Mouse (Mus musculus) kidney, adult 11 months (tissue): Measurements from ENCODE around the gene Daam1.

Source experiments
- DNase-seq: peaks from one replicate; pipeline ENCODE4 v3.0.0; 2022

The Daam1 gene

DNA sequence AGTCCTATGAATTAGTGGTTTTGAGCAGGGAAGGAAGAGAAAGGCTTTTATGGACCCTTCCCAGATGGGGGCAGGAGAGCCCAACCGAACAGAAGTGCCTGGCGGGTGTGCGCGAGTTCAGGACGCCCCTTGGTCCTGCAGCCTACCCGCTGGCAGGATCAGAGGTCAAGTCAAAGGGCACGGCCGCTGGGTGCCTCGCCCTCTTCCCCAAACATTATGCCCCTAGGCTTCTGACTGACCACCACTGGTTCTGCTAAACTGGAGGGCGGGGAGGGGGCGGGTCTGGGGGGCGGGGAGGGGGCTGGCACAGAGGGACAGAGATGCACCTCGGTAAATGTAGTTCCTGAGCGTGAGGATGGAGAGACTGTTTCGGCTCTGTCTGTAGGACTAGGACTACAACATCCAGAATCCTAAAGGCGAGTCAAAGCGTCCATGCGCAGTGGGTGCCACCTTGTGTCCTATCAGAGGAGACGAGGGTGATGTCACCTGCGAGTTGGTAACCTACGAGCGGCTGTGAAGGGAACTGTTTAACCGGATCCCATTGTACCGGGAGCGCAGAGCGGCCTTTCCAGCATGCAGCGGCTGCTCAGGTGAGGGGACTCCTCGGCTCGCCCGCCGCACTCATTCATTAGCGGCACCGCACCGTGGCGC is at the start of gene Daam1:
Gene Daam1 (plus strand): TSS at position 472 of the 651 bp plus-strand sequence.
- peak; percentile 99 for DNase-seq

DNA sequence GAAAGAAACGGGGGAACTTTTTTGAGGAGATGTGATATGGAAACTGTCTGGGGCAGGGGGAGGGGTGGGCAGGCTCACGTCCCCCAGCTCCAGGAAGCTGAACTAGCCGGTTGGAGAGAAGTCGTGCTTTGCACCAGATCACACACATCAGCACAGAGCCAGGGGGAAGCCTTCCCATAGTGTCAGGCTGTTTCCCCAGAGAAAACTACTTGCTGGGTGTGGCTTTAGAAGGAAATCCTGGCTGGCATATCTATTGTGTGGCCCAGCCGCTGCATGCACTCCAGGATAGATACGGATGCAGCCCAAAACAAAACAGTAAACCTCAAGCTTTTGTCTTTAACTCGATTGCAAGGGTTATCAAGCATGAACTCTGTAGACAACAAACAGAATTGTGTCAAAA is 49.7 kb upstream of the Daam1 start:
- no peak for DNase-seq

DNA sequence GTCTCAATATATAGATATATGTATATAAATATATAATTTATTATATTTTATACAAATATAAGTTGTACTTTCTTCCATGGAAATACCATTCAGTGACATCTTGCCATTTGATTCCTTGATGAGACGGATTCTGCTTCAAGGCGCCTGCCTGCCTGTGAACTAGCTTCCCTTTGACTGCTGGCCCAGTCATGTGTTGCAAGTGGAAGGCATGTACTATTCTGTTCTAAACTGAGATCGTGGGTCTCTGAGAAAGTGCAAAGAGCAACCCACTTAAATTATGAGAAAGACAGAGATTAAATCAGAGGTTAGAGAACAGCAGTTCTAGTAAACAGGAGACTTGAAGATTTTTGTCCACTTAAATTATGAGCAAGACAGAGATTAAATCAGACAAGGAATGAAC is 46.9 kb upstream of the Daam1 start:
- no peak for DNase-seq

DNA sequence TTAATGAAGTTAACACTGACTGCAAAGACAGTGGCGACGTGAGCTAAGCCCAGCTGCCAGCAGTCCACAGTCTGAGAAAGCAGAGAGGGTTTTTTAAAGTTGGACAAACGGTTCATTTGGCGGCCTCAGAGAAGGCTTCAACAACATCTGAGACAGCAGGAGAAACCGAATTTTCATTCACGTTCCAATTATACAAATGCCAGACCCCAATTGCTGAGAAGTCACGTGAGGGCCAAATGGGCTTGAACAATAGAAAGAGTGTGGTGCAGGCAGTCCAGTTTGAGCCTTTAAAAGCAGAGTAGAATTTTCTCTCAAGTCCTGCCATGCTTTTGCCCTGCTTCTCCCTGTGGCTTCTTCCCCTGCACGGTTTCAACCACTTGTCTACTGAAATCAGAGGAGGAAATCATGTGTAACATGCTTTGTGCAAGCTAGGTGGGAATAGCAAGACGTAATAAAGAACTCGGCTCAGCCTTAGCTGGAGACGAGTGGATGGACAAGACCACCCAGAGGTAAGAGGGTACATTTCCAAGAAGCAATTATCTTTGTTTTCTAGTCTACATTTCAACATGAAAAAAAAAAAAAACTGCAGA is 46.1 kb upstream of the Daam1 start:
- DNase-seq: no peak

DNA sequence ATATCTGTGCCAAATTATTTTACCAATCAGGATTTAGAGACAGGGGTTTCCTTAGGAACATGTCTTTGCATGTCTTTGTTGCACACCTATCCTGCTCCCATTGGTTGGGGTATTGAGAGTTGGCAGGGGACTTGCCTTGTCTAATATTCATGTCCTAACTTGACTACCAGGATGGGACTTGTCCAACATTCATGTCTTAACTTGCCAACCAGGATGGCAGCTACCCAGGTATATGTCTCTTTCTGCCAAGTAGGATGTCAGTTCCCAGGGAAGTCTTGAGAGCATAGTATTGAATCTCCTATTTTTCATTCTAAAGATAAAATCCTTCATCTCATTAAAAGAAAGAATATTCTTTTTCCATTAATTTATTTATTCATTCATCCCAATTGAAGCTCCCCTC is 44.4 kb upstream of the Daam1 start:
- no peak for DNase-seq

DNA sequence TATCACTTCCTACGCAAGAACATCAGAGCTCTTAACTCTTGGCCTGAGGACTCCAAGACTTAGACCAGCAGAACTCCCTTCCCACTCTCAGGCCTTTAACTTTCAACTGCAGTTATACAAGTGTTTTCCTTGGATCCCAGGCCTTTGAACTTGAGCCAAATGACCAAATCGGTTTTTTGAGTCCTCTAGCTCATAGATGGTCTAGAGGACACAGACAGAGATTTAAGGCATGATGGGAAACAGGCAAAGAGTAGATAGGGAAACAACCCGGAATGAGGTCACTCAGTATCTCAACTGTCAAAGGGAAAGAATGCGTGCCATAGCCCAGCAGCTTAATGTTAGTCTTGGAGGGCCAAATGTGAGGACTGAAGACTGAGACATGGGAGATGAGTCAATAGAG is 42.1 kb upstream of the Daam1 start:
- DNase-seq: no peak

DNA sequence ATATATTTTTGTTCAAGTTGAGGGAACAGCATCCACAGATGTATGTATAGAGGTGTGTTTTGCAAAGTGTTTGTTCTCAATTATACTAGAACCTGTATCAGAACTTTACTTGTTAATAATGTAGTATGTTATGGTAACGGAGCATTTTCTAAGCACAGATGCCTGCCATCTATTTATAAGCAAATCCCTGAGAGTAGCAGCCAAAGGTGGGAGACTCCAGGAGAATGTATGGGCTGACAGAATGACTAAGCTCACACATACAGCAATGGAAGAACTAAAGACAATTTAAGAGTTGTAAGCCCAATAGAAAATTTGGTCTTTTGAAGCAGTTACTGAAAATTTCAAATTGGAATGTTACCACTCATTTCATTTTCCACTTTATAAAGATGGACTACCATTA is 40.3 kb upstream of the Daam1 start:
- no peak for DNase-seq

DNA sequence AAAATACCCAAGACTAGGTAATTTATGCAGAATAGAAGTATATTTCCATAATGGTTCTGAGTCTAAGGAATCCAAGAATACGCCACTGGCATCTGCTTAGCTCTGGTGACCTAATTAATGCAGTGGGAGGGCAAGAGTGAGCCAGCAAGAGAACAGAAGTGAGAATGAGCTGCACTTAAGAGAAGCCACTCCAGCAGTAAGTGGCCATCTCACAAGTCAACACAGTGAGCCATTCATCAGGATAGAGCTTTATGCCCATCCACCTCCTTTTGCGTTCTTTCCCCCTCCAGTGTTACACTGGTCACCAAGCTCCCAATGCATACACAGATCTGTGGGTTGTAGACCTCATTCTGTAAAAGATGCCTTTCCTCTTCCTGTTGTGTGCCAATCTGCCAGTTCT is 37.8 kb upstream of the Daam1 start:
- no peak for DNase-seq

DNA sequence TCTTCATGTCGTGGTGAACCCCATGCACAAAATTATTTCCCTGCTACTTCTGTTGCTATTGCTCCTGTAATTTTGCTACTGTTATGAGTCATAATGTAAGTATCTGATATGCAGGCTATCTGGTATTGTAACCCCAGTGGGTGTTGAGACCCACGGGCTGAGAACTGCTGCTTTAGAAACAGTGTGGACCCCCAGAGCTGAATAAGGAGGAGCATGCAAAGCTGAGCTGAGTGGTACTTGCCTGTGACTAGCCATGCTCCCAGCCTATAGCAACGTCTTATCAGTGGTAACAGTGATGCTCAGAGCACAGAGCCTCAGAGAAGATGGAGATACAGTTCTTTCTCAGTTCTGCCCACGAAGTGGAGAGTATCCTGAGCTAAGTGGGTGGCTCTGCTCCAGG is 35.3 kb upstream of the Daam1 start:
- no peak for DNase-seq

DNA sequence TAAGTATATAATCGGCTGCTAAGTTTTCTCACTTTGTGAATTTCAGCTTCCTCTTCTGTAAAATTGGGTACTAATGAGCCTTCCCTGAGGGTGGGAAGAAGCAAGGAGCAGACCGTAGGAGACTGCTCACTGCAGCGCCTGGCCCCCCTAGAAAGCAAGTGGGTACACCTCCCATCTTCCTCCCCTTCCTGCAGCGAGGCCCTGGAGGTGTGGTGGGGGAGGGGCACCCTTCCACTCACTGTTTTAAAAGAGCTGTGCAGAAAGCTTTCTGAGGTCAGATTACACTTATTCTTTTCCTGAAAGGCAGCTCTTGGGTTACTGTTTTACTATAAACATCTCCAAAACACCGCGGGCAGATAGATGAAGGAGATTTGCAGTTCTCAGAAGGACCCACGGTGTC is 34.4 kb upstream of the Daam1 start:
- DNase-seq: peak; percentile 23

DNA sequence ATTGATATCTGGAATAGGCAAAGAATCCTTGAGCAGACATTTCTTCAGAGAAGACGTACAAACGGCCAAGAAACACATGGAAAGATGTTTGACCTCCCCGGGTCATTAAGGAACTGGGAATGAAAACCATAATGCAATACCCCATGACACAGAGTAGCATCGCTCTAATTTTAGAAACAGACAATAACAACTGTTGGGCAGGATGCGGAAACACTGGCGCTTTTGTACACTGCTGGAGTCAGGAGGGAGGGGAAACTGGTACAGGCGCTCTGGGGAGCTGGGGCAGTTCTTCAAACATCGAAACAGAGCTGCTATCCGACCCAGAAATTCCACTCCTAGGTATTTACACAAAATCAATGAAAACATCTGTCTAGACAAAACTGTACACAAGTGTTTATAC is 23.6 kb upstream of the Daam1 start:
- DNase-seq: no peak

DNA sequence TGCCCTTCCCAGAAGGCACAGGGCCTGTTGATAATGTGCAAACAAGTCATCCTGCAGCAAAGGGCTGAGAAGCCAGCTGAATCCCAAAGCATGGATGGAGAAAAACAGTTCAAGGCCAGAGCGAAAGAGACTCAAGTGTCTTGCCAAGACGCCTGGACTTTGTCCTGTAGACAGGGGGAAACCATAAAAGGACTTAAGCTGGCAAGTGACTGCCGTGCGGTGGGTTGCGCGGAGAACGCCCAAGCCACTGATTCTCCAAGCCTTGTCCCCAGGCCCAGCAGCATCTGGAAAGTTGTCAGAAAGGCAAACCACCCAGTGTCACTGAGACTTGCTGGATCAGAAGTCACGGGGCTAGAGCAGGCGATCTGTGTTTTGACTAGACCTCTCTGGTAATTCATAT is 22.2 kb upstream of the Daam1 start:
- peak; percentile 43 for DNase-seq

DNA sequence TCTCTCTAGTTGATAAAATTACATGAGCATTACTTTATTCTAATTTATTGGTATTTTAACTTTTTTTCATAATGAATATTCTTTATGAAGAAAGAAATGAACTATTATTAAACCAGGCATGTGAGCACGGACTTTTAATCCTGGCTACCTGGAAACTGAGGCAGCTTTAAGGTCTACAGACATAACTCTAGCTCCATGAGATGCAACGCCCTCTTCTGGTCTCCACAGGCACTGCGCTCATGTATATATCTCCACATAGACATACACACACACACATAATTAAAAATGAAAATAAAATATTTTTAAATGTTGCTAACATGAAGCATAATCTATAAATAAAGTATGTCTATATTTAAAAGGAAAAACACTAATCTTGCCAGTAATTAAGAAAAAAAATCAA is 21.3 kb upstream of the Daam1 start:
- no peak for DNase-seq

DNA sequence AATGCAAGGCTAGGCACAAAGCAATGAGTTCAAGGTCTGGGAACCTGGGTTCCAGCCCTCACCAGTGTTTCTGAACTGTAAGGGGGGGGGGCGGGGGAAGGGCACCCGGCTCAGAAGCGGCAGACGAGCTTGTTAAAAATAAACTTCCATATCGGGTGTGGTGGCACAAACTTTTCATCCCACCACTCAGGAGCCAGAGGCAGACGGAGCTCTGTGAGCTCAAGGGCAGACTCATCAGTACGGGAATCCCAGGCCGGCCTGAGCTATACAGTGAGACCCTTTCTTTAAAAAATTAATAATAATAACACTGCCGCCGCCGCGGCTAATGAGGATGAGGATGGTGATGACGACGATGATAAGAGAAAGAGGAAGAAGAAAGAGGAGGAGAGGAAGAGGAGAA is 18.3 kb upstream of the Daam1 start:
- DNase-seq: no peak

DNA sequence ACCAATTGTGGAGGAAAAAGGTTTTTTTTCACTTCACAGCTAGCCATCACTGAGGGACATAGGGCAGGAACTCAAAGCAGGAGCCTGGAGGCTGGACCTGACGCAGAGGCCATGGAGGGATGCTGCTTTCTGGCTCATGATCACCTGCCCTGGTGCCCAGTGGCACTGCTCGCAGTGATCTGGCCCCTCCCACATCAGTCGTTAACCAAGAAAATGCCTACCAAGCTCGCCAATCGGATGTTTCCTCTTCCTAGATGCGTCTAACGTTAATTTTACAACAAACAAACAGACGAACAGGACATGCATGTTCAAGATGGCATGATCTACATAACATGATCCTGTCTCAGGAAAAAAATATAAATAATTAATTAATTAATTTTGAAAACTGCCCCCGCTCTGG is 17.6 kb upstream of the Daam1 start:
- DNase-seq: no peak

DNA sequence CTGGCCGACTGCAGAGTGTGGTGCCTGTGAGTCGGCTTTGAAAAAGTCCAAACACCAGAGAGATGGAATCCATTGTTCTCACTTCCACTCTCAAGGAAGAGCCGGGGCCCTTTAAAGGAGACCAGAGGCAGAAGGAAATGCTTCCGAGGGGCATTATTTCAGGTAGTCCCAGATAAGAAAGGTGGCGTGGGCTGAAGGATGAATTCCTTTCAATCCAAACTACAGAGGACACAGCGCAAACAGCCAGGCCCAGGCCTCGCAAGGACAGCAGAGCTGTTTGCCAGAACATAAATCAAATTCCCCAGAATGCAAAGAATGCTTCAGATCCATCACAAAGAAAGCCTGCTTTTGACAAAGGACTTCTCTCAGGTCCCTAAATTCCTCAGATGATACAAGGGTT is 17.1 kb upstream of the Daam1 start:
- no peak for DNase-seq

DNA sequence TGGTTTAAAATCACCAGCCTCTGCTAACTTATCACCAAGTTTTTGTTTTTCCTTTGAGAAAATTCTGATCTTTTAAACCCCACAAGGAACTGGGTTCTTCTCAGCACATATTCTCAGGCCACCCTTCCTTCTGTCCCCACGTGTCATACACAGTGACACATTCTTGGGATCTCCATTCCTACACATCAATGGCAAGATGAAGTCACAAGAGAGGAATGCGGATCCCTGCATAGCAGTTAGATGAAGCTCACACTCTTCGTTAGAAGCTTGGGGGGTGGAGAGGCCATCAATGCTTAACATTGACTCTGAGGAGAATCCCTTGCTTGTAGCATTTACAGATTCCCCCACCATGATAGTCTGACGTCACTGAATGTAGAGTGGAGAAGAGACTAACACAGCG is 10.8 kb upstream of the Daam1 start:
- DNase-seq: no peak

DNA sequence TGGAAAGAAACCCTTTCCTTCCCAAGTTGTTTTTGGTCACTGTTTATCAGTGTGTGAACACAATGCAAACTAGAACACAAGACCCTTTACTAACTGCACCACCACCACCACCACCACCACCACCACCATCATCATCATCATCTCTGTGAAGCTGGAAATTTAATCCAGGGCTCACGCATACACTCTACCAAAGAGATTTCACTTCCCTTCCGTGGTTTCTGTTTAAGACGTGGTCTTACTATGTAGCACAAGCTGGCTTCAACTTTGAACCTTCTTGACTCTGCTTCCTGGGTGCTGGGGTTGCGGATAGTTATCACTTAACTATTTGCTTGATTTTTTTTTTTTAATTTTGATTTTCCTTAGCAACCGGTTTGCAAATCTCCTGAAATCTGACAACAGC is 9.6 kb upstream of the Daam1 start:
- no peak for DNase-seq

DNA sequence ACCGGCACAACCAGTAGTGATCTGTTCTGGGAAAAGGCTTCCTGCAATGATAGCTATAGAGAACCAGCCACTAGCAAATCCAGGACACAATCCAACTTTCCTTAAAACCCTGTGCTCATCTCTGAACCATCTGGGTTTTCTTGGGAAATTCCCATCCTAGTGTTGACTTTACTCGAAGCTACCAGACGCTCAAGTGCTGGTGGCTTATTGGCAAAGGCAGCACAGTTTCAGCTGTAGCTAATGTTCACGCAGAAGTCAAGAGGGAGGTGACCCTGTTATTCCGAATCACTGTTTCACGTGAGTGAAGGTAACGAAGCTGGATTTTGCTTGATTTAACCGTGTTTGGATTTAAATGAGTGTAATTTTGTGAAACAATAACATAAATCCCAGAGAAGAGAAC is 9.1 kb upstream of the Daam1 start:
- DNase-seq: no peak

DNA sequence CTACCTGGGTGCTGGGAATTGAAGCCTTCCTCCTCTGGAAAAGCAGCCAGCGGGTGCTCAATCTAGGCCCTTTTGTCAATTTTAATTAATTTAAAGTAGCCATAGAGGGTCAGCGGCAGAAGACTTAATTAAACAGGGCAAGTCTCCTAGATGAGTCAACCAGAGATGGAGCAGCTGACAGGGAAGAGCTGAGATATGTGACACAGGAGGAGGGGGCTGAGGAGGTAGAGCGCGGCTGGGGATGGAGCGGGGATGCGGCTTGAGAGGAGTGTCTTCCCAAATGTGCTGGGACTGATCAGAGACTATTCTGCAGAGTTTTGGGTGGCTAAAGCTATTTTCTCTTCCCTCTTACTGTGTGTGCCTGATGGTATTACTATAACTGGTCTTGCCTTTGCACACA is 6.0 kb upstream of the Daam1 start:
- no peak for DNase-seq

DNA sequence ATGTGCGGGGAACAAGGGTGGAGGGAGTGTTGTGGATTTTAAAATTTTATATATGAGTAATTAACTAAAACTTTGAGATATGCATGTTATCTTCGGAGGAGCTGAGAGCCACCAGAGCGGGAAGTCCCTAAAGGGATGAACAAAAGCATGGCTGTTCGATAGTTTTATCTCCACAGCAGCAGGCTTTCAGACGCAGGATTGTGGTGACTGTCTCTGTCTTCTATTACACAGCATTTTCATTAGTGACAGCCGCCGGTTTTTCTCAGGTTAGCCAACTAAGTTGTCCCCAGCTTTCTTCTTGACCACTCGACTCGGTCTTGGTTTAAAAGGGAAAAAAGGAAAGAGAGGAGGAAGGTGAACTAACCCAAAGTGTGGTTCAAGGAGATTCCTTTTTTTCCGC is 739 bp upstream of the Daam1 start:
- no peak for DNase-seq

DNA sequence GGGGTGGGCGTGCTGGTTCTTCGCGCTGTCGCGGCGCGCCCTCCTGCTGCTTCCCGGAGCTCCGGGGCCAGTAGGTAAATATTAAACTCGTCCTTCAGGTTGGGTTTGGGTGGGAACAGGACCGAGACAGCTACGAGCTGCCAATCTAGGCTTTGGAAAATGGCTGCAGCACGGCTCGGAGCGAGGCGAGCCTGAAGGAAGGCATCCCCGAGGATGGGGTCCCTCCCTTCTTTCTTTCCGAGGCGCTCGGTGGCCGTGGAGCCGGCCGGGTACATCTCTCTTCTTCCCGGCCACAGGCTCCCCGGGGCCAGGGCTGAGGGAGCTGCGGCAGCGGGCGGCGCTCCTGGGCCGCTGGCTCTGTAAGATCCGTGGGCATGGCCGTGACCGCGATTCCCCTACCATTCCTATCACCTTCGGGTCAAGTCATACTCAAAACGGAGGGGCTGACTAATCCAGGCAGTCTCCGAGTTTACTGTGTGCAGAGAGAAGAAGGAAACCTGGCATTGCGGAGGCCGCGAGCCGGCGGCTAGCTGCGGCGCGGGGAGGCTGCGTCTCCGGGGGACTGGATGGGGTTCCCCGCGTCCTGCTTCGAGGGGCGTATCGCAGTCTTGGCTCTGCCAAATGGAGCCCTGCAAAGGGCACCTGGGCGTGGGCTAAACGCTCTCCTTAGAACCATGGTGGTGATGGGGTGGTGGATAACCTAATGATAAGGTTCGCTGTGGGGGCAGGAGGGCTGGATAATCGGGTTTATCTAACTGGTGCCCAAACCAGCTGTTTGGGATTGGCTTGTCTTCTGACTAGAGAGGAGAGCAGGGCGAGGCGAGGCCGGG is 595 bp downstream of the Daam1 start:
- peak; percentile 39 for DNase-seq

DNA sequence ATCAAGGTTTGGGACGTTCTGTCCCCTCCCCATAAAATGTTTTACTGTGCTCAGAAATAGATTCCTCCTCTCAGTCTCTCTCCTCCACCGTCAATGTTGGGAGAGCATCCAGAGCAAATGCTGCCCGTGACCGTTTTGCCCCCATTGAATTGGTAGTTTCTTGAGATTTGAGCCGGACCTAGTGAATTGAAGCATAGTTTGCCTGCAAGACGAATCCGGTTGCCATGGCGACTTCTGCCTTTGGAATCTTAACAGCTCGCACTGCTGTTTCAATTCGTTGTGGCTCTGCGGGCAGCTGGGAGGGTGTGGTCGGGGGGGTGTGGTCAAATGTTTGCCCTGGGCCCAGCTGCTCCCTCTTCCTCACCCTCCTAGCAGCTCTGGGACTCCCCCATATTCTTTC is 1.3 kb downstream of the Daam1 start:
- peak; percentile 54 for DNase-seq

DNA sequence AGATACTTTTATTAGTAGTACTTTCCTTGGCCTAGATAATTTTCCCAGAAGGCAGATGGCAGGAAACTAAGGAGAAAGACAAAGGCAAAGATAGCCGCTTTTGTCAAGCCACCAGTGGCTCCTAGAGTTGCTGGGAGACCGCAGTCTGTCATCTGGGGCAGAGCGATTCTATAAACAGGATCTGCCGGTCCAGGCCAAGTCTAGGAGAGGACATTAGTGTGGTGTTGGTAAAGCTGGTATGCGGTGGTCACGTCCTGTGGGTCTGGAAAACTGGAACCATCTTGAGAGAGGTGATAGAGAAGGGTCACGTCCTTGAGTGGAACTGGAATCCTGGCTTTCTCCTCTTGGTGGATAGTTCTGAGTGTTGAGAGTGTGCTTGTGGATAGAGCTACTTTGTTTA is 3.2 kb downstream of the Daam1 start:
- DNase-seq: no peak
